Mouse (Mus musculus) midbrain, postnatal 0 days (tissue): ENCODE data around the gene Prkd2. TPM values are rescaled to one million over a fixed set of nuclear protein-coding genes. Genes with fewer than 3 reads are reported as not detected.
A peak's percentile ranks its signal among the peaks of the same experiment; 100 is the strongest.

Experiments
- ATAC-seq: fragments of 200-750 bp; cut with Nextera tagmentation; 2 replicates; pipeline ENCODE4 v1.8.0; 2017; ENCODE audit warnings: moderate number of reproducible peaks, mild to moderate bottlenecking, moderate TSS enrichment, moderate library complexity; ENCODE audit not compliant: low FRiP score
- DNase-seq: peaks from one replicate; pipeline ENCODE4 v3.0.0-alpha.2; 2015; ENCODE audit warnings: low spot score
- H3K27ac ChIP-seq: fragments of 300-500 bp; sonication (generic); 2 replicates; pipeline ENCODE4 v1.5.1; 2014; ENCODE audit warnings: low read depth, mild to moderate bottlenecking, low read length, mixed read lengths
- H3K27me3 ChIP-seq: fragments of 300-500 bp; sonication (generic); 2 replicates; pipeline ENCODE4 v1.6.1; 2014; ENCODE audit warnings: low read length, control low read depth, mixed read lengths; ENCODE audit not compliant: insufficient read depth
- H3K36me3 ChIP-seq: fragments of 300-500 bp; sonication (generic); 2 replicates; pipeline ENCODE4 v1.6.1; 2014; ENCODE audit warnings: low read length, control low read depth, mixed read lengths; ENCODE audit not compliant: insufficient read depth
- H3K4me1 ChIP-seq: fragments of 300-500 bp; sonication (generic); 2 replicates; pipeline ENCODE4 v1.6.1; 2014; ENCODE audit warnings: mild to moderate bottlenecking, control low read depth, antibody characterized with exemption, low read length, mixed read lengths; ENCODE audit not compliant: insufficient read depth
- H3K4me2 ChIP-seq: fragments of 300-500 bp; sonication (generic); 2 replicates; pipeline ENCODE4 v1.6.1; 2014; ENCODE audit warnings: low read depth, mild to moderate bottlenecking, low read length, mixed read lengths; ENCODE audit not compliant: poor library complexity, severe bottlenecking
- H3K4me3 ChIP-seq: fragments of 300-500 bp; sonication (generic); 2 replicates; pipeline ENCODE4 v1.5.1; 2014; ENCODE audit warnings: low read depth, mild to moderate bottlenecking, low read length, moderate library complexity
- H3K9ac ChIP-seq: fragments of 300-500 bp; sonication (generic); replicated peaks from 2 replicates; pipeline ENCODE4 v1.6.1; 2014; ENCODE audit warnings: mild to moderate bottlenecking, low read length, moderate library complexity, mixed read lengths; ENCODE audit not compliant: poor library complexity, severe bottlenecking
- H3K9me3 ChIP-seq: fragments of 300-500 bp; sonication (generic); 2 replicates; pipeline ENCODE4 v1.6.1; 2016; ENCODE audit warnings: low read length, control low read depth
- CTCF ChIP-seq: IDR thresholded peaks from 2 replicates; pipeline ENCODE4 v1.5.1; 2016; ENCODE audit warnings: antibody characterized with exemption, mild to moderate bottlenecking
- WGBS: fragments of 180-500 bp; shearing (Covaris S2); extraction: QIAGEN DNeasy Blood & Tissue Kit; methylation state at CpG from one replicate; pipeline ENCODE4 v1.1.7; 2014; 5-methylcytosine and 5-hydroxymethylcytosine counted together
- polyA plus RNA-seq: library from polyadenylated mRNA; unstranded; fragments of >200 nt; fragmentation: Nextera tagmentation; extraction: Ambion mirVana; gene quantifications from 2 replicates; pipeline ENCODE4 v1.2.1, GENCODE M21; 2015
- total RNA-seq: library from RNA; depleted of rRNA; stranded (reverse); fragments of >200 nt; gene quantifications from 2 replicates; pipeline ENCODE4 v1.2.3, GENCODE M21; 2014

Prkd2 gene
- total and polyA plus RNA-seq, 2 experiments from 2014 or later = 3.2 to 3.9 TPM

DNA sequence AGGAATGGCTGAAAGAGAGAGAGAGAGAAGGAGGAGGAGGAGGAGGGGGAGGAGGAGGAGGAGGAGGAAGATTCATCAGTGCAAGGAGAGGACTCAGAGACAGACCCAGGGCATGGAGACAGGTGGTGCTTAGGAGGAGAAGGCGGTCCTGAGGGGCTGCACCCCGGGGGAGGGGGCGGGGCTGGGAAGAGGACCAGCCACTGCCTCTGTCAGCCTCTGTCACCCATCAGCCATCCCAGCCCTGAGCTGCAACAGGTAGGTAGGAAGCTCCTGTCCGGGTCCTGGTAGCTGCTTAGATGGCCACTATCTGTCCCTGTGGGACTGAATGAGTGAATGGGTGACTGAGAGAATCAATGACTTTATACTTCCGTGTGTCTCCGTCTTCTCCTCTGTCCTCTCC lies 50.9 kb downstream of the Prkd2 start:
- Histone ChIP-seq H3K27me3 (0 out of 2 replicates have a peak, but pooled peaks cover 8% of the 10 kb centered on the region), H3K4me1 (no peaks in the 10 kb centered on the region), H3K36me3 (no peaks in the 10 kb centered on the region), H3K9ac (no peak overlapping the region), H3K9me3 (no peaks in the 10 kb centered on the region), H3K27ac (no peak overlapping the region), H3K4me3 (no peak overlapping the region), H3K4me2 (no peak overlapping the region)
- no peak for TF ChIP-seq CTCF
- WGBS = 9% methylated on average over 5 of the region's 6 CpGs
- DNase-seq (no peak), ATAC-seq (no peak)

DNA sequence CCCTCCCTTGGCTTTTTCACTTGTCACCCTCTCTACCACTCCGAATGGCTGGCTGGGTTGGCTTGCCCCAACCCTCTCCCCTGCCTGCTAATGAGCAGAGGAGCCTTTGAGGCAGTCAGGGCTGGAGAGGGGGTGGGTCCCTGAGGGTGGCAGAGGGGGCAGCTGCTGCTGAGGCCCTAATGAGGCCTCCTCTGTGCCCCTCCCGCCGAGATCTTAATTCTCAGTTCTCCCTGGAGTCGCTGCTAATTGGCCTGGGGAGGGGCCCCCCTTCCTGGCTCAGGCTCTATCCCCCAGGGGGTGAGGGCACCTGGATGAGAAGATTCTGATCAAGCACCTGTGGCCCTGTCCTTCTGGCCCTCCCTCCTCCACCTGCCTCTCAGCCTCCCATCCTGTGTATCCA lies 51.6 kb downstream of the Prkd2 start:
- 0 out of 2 replicates have a peak overlapping the region, but pooled peaks have one; percentile 9 for H3K27ac ChIP-seq
- H3K4me2 ChIP-seq = peak overlapping the region; percentile 45
- no peak overlapping the region for H3K9ac ChIP-seq
- H3K36me3 ChIP-seq = no peaks in the 10 kb centered on the region
- no peaks in the 10 kb centered on the region for H3K9me3 ChIP-seq
- no peak for TF ChIP-seq CTCF
- WGBS = 3% methylated on average over 4 of the region's 4 CpGs
- 0 out of 2 replicates have a peak, but pooled peaks cover 4% of the 10 kb centered on the region for H3K27me3 ChIP-seq
- H3K4me1 ChIP-seq = no peaks in the 10 kb centered on the region
- ATAC-seq (peak; percentile 14; the same call in 1 of the 2 replicates), DNase-seq (no peak)
- 0 out of 2 replicates have a peak overlapping the region, but pooled peaks have one; percentile 18 for H3K4me3 ChIP-seq

DNA sequence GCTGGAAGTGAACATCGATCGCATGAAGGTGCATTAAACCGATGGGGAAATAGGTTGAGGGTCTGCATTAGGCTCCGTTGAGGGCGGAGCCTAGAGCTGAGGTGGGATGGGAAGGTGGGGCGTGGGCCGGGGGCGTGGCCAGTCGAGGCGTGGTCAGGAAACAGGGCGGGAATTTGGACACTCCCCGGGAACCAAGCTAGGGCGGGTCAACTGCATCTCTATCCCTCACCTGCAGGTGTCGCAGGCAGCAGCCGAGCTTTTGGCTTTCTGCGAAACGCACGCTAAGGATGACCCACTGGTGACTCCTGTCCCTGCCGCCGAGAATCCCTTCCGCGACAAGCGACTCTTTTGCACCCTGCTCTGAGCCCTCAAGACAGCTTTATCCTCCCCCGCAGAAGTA lies 52.3 kb downstream of the Prkd2 start:
- H3K4me3 ChIP-seq = peak overlapping the region; percentile 18
- no peaks in the 10 kb centered on the region for H3K36me3 ChIP-seq
- no peaks in the 10 kb centered on the region for H3K4me1 ChIP-seq
- H3K9me3 ChIP-seq = no peaks in the 10 kb centered on the region
- under 1% methylated on average over 23 of the region's 24 CpGs for WGBS
- 0 out of 2 replicates have a peak overlapping the region, but pooled peaks have one; percentile 24 for H3K9ac ChIP-seq
- TF ChIP-seq CTCF = peak; percentile 82
- ATAC-seq (peak; percentile 34), DNase-seq (peak; percentile 73)
- H3K27me3 ChIP-seq = 0 out of 2 replicates have a peak, but pooled peaks cover 4% of the 10 kb centered on the region
- H3K4me2 ChIP-seq = peak overlapping the region; percentile 45
- H3K27ac ChIP-seq = 0 out of 2 replicates have a peak overlapping the region, but pooled peaks have one; percentile 9

DNA sequence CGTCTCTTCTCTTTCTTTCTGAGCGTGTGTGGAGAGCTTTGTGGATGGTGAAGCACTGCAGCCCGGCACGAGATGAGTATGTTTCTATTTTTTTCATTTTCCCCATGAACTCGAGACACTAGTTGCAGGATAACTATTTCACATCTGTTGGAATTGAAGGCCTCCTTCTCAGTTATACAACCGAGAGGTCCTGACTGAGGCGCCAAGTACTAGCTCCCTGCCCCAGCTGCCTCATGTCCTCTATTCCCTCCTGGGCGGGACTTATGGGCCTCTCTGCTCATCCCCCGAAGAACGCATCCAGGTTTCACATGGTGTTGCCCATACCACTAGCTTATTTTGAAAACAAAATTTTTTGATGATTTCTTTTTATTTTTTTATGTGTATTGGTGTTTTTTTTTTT lies 52.8 kb downstream of the Prkd2 start:
- DNase-seq = no peak
- Histone ChIP-seq H3K27ac (no peak overlapping the region), H3K9ac (no peak overlapping the region), H3K27me3 (0 out of 2 replicates have a peak, but pooled peaks cover 4% of the 10 kb centered on the region), H3K4me1 (no peaks in the 10 kb centered on the region), H3K9me3 (no peaks in the 10 kb centered on the region), H3K4me2 (peak overlapping the region; percentile 45), H3K36me3 (no peaks in the 10 kb centered on the region), H3K4me3 (peak overlapping the region; percentile 18)
- ATAC-seq = no peak
- TF ChIP-seq CTCF = no peak
- WGBS = 27% methylated on average over 10 of the region's 10 CpGs

DNA sequence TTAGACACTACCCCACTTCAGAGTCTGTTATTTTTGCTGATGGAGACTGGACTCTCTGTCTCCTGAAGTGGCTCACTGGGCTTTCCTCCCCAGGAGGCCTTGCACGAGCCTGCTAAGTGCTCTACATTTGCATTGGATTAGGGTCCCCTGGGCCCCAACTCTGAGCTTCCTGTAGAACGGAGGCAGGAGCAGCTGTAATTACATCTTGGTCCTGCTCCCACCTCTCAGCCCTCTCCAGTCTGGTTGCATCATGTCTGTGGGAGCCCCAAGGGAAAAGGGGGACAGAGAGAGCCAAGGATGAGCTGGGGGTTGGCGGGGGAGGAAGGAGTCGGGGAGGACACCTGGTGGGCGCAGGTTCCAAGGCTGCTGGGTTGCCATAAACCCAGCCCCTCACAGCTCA lies 57.8 kb downstream of the Prkd2 start:
- Histone ChIP-seq H3K4me1 (no peaks in the 10 kb centered on the region), H3K36me3 (no peaks in the 10 kb centered on the region), H3K9ac (peak overlapping the region; percentile 29; the same call in 1 of the 2 replicates), H3K9me3 (no peaks in the 10 kb centered on the region), H3K4me2 (no peak overlapping the region), H3K4me3 (no peak overlapping the region), H3K27me3 (no peaks in the 10 kb centered on the region), H3K27ac (no peak overlapping the region)
- 25% methylated on average over 5 of the region's 5 CpGs for WGBS
- no peak for DNase-seq
- TF ChIP-seq CTCF = no peak
- ATAC-seq = no peak

DNA sequence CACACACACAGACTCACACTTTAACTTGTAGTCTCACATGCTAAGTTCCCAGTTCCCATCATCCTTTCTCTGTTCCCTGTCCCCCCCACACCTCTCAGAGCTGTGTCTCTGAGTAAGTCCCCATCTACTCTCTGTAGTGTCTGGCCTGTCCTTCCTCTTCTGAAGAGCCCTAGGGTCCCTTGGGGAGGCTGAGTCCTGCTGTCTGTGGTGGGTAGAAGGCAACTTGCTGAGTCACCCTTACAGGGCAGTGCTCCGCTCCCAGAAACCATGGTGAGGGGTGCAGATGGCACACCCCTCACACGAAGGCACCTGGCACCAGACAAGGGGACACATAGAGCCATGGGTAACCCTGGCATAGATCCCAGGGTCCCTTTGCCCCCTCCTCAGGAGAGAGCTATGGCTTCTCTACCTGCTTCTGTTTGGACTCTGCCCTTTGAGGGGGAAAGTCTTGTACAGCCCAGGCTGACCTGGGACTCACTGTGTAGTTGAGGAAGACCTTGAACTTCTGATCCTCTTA lies 60.8 kb downstream of the Prkd2 start:
- Histone ChIP-seq H3K9ac (no peak overlapping the region), H3K9me3 (no peaks in the 10 kb centered on the region), H3K4me1 (no peaks in the 10 kb centered on the region), H3K36me3 (no peaks in the 10 kb centered on the region), H3K27ac (no peak overlapping the region), H3K27me3 (no peaks in the 10 kb centered on the region), H3K4me3 (no peak overlapping the region), H3K4me2 (no peak overlapping the region)
- DNase-seq (no peak), ATAC-seq (no peak)
- TF ChIP-seq CTCF = no peak
- 67% methylated on average over 2 of the region's 2 CpGs for WGBS
